Mouse (Mus musculus) pancreas, adult 10 weeks (tissue): ENCODE measurements around the gene Zc3h12a. TPM values are rescaled to one million over a fixed set of nuclear protein-coding genes. Genes with fewer than 3 reads are reported as not detected.

Experiments
- polyA plus RNA-seq: library from polyadenylated mRNA; stranded (reverse); fragments of 350-450 nt; fragmentation: Illumina TruSeq; extraction: RNeasy Lipid Tissue Mini Kit (QIAGEN cat#74804); gene quantifications from one replicate; pipeline ENCODE4 v1.2.3, GENCODE M21; 2015; ENCODE audit warnings: low read depth, low replicate concordance; ENCODE audit not compliant: insufficient read depth

Zc3h12a gene
- polyA plus RNA-seq, result 2.2 TPM

DNA sequence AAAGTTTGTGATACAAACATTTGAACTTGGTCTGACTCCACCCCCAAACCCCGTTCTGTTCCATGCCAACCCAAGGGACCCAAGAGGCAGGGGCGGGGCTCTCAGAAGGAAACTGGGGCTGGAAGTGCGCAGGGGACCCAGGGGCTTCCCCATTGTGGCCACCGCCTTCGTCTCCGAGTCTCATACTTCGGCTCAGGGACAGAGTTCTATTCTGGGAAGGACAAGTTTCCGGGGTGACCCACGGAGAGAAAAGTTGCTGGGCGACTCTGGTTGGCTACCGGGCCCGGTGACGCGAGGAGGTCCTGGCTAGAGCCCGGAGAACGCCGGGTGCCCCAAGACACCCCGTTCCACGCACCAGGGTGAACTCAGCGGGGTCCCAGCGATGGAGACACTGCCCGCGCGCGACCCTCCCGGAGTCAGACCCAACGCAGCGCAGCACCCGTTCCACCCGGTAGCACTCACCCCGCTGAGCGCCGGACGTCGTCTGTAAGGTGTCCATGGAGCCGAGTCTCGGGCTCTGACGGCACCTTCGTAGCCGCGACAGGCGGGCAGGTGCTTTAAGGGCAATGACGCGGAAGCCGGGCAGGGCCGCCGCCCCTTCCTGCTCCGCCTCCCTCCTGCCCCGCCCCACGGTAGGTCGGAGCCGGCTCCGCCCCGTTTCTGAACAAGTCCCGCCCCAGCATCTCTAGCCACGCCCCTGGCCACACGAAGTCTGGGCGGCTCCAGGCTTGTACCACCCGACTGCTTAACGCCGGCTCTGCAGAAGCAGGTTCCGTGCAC lies at the start of gene Zc3h12a:
Gene Zc3h12a (minus strand): TSS at position 536 of the 780 bp plus-strand sequence.

DNA sequence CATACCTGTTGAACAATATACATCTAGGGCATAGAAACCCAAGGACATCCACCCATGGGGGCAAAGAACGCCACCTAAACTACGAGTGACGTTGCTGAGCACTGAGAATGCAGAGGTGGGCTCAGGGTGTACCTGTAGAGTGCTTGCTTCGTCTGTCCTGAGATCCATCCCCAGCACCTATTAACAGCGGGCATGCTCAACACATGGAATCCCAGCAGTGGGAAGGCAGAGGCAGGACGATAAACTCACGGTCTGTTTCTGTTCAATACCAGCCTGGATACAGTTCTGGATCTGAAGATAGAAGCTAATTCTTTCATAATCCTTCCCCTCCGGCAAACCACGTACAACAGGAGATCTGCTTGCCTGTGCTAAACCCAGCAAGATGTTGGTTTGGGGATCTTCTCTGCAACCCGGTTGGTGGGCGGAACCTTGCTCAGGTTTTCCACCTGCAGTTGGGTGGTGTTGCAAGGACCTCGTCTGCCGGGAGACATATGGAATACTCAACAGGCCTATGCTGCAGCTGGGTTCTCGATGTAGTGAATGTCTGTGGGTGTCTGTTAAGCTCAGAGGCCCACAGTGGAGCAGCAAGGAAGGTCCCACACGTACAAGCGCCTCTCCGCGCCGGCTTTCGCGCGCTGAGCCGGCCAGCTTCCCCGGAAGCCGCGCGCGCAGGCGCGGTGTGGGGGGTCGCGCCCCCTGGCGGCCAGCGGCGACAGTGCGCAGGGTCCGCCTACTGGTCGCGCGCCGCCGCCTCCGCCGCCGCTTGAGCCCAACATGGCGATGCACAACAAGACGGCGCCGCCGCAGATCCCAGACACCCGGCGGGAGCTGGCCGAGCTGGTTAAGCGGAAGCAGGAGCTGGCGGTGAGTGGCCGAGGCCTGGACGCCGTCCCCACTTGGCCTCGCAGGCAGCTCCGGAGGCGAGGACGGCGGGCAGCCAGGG lies 43.0 kb downstream of the Zc3h12a start, which contains the start of gene Meaf6:
Gene Meaf6 (plus strand): TSS at position 732 of the 943 bp plus-strand sequence.

Other genes starting within 250 kb of the Zc3h12a start
- gene Epha10, start 246.9 kb downstream of the Zc3h12a start, polyA plus RNA-seq, result not detected
- 4.1 TPM for gene 9930104L06Rik, start 190.8 kb downstream of the Zc3h12a start, polyA plus RNA-seq
- not detected for gene Cdca8, start 188.5 kb downstream of the Zc3h12a start, polyA plus RNA-seq
- gene Rspo1, start 141.4 kb downstream of the Zc3h12a start, polyA plus RNA-seq, result 15.5 TPM
- 20.4 TPM for gene Gnl2, start 111.3 kb downstream of the Zc3h12a start, polyA plus RNA-seq
- gene Dnali1, start 62.1 kb downstream of the Zc3h12a start, polyA plus RNA-seq, result not detected
- gene Snip1, start 61.2 kb downstream of the Zc3h12a start, polyA plus RNA-seq, result 3.8 TPM
- 5.4 TPM for gene Meaf6, start 42.7 kb downstream of the Zc3h12a start, polyA plus RNA-seq